Mouse (Mus musculus) midbrain, embryonic 10.5 days (tissue): ENCODE data around the gene Mpzl3. TPM values are rescaled to one million over a fixed set of nuclear protein-coding genes. Genes with fewer than 3 reads are reported as not detected.

Source experiments
- DNase-seq: peaks from one replicate; pipeline ENCODE4 v3.0.0-alpha.2; 2017; ENCODE audit warnings: low spot score
- H3K27ac ChIP-seq: fragments of 300-500 bp; sonication (generic); replicated peaks from 2 replicates; pipeline ENCODE4 v1.5.1; 2016; ENCODE audit warnings: mild to moderate bottlenecking
- H3K27me3 ChIP-seq: fragments of 300-500 bp; sonication (generic); 2 replicates; pipeline ENCODE4 v1.6.1; 2016; ENCODE audit warnings: low read depth, mild to moderate bottlenecking; ENCODE audit not compliant: poor library complexity, severe bottlenecking
- H3K36me3 ChIP-seq: fragments of 300-500 bp; sonication (generic); 2 replicates; pipeline ENCODE4 v1.6.1; 2016; ENCODE audit warnings: mild to moderate bottlenecking, moderate library complexity
- H3K4me1 ChIP-seq: fragments of 300-500 bp; sonication (generic); 2 replicates; pipeline ENCODE4 v1.6.1; 2016
- H3K4me3 ChIP-seq: fragments of 300-500 bp; sonication (generic); 2 replicates; pipeline ENCODE4 v1.5.1; 2016; ENCODE audit warnings: mild to moderate bottlenecking, moderate library complexity
- H3K9me3 ChIP-seq: fragments of 300-500 bp; sonication (generic); replicated peaks from 2 replicates; pipeline ENCODE4 v1.6.1; 2016; ENCODE audit warnings: mild to moderate bottlenecking
- WGBS: fragments of 180-500 bp; shearing (Covaris S2); methylation state at CpG from one replicate; pipeline ENCODE4 v1.1.7; 2016; 5-methylcytosine and 5-hydroxymethylcytosine counted together
- polyA plus RNA-seq: library from polyadenylated mRNA; unstranded; fragments of >200 nt; fragmentation: Nextera tagmentation; extraction: Ambion mirVana; gene quantifications from 2 replicates; pipeline ENCODE4 v1.2.1, GENCODE M21; 2016

The Mpzl3 gene
- polyA plus RNA-seq, 1 experiment from 2014 or later: 2.4 TPM

DNA sequence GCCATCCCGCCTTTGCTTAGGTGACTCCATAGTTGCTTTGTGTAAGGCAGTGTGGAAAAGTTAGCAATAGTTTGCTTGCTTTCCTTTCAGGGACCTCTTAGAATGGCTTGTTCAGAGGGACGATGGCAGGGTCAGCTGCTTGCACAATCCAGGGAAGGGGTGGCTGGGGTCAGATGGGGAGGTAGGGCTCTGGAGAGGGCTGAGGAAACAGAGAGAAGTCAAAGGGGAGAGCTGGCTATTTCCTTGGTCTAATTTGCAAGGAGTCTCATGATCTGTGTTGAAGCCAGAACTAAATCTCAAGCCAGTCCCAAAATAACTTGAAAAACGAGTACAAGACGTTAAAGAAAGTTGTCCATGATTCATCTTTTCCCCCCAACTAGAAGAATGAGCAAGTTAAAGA lies 37.7 kb downstream of the Mpzl3 start:
- WGBS: 75% methylated on average over 4 of the region's 4 CpGs
- DNase-seq: no peak
- Histone ChIP-seq H3K4me3 (no peak overlapping the region), H3K27ac (no peak overlapping the region; the same call in 1 of the 2 replicates), H3K9me3 (no peaks in the 10 kb centered on the region), H3K36me3 (no peaks in the 10 kb centered on the region), H3K4me1 (no peaks in the 10 kb centered on the region), H3K27me3 (peaks cover 6% of the 10 kb centered on the region; the same call in 1 of the 2 replicates)

DNA sequence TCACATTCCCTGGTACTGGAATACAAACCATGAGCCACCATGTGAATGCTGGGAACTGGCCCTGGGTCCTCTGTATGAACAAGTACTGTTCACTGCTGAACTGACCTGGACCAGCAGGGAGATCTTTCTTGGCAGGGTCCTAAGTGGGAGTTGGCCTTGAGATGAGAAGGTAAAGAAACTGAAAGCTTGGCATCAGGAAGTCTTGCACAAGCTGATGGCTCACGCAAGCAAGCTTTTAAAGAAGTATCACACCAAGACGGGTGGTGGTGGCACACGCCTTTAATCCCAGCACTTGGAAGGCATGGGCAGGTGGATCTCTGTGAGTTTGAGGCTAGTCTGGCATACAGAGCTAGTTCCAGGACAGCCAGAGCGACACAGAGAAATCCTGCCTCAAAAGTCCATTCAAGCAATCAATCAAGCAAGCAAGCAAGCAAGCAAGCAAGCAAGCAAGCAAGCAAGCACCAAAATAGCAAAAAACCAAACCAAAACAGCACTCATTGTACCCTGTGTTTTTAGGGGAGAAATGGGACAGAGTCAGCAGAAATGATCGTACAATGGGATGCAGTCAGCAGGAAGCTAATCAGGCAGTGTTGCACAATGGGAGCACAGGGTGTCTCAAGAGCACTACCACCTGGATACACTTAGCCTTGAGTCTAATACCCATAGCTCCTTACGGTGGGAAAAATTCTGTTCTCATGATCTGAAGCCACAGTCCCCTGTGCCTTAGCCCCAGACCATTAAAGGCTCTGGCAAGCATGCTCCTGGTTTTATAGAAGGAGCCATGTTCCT lies 40.4 kb downstream of the Mpzl3 start:
- no peaks in the 10 kb centered on the region for H3K36me3 ChIP-seq
- H3K4me1 ChIP-seq: no peaks in the 10 kb centered on the region
- DNase-seq: no peak
- no peak overlapping the region for H3K4me3 ChIP-seq
- peaks cover 6% of the 10 kb centered on the region; the same call in 1 of the 2 replicates for H3K27me3 ChIP-seq
- no peak overlapping the region for H3K27ac ChIP-seq
- WGBS: 85% methylated on average over 6 of the region's 6 CpGs
- no peaks in the 10 kb centered on the region for H3K9me3 ChIP-seq

DNA sequence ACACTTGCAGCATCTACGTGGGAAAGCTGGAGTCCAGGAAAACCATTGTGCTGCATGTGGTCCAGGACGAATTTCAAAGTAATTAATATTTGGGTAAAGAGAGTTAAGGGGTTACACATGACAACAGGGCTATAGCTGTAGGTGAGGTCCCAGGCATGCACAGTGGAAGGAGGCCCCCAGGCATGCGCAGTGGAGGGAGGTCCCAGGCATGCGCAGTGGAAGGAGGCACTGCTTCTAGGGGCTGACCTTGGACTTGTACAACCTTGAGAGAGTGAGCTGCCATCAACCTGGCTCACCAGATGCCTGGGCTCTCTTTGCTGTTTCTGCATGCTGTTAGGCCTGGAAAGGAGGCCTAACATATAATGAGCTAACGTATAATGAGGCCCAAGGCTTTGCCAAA lies 42.9 kb downstream of the Mpzl3 start:
- H3K4me3 ChIP-seq: no peak overlapping the region
- 87% methylated on average over 5 of the region's 5 CpGs for WGBS
- H3K27ac ChIP-seq: no peak overlapping the region
- peaks cover under 1% of the 10 kb centered on the region; the same call in 1 of the 2 replicates for H3K4me1 ChIP-seq
- no peak for DNase-seq
- no peaks in the 10 kb centered on the region for H3K36me3 ChIP-seq
- H3K9me3 ChIP-seq: no peaks in the 10 kb centered on the region
- peaks cover 6% of the 10 kb centered on the region; the same call in 1 of the 2 replicates for H3K27me3 ChIP-seq

DNA sequence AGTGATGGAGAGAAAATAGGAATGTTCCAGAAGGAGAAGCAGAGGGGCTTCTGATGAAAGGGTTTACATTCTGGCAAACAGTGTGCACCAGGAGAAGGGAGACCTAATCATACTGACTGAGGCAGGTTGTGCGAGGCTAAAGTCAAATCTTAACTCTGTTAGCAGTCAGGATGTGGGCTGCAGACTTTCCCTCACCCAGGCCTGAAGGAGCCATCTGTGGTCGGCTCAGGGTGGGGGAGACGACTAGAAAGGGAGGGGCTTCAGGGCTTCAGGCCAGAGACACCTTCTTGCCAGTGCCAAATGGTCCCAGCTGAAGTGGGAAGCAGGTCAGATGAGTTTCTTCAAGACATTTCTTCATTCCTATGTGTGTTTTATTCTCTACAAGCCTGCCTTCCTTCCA lies 43.4 kb downstream of the Mpzl3 start:
- Histone ChIP-seq H3K27me3 (peaks cover 6% of the 10 kb centered on the region; the same call in 1 of the 2 replicates), H3K4me3 (no peak overlapping the region), H3K27ac (no peak overlapping the region), H3K4me1 (peaks cover 4% of the 10 kb centered on the region), H3K36me3 (no peaks in the 10 kb centered on the region), H3K9me3 (no peaks in the 10 kb centered on the region)
- WGBS: 58% methylated on average over 3 of the region's 3 CpGs
- no peak for DNase-seq

DNA sequence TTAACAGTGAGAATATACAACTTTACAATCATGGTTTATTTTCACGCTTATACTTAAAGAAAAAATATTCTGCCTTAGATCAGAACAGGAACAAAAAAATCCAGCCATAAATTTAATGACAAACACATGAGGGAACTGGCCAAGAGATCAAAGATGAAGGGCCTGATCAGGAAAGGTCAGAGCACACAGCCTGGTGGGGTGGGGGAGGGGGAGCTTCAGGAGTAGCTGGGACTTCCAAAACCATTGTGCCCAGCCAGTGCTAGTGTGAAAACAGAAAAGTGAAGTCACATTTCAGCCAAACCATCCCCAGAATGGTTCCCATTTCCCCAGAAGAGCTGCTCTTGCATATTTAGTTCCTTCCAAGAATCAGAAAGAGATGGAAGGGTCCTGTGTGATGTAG lies 47.5 kb downstream of the Mpzl3 start:
- Histone ChIP-seq H3K36me3 (no peaks in the 10 kb centered on the region), H3K4me3 (no peak overlapping the region), H3K4me1 (peaks cover 4% of the 10 kb centered on the region), H3K9me3 (no peaks in the 10 kb centered on the region), H3K27ac (no peak overlapping the region), H3K27me3 (no peaks in the 10 kb centered on the region)
- DNase-seq: no peak
- 91% methylated on average over 1 of the region's 1 CpGs for WGBS

DNA sequence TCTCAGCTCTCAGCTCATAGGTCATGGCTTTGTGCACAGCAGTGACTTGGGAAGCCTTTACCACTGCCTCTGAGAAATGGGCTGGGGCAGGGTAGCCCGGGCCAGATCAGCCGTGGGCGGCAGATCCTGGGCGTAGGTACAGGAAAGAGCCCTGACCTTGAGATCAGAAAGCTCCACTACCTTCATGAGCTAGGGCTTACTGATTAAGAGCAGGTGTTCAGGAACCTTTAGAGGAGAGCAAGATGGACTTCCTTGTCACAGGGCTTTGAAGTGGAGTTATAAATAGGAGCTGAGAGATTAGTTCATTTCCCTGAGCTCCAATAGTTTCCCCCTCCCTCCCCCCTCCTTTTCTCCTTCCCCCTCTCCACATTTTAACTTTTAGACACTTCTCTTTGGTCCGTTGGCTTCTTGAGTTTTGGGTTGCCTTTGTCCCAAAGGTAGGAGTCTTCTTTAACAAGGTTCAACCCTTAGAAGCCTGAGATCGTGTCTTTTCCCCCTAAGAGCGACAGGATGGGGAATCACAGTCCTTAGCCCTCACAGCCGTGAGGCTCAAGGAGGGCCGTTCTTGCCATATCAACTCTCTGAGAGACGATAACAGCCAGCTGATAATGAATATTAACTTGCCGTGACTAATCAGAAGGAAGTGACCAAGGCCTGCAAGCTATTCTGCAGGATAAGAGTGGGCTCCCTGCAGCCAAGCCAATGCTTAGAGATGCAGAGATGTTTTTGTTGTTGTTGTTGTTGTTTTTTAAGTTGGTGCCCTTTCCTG lies 48.4 kb downstream of the Mpzl3 start:
- H3K4me3 ChIP-seq: no peak overlapping the region
- H3K27ac ChIP-seq: no peak overlapping the region
- no peaks in the 10 kb centered on the region for H3K36me3 ChIP-seq
- no peaks in the 10 kb centered on the region for H3K27me3 ChIP-seq
- H3K4me1 ChIP-seq: peaks cover 4% of the 10 kb centered on the region
- no peak for DNase-seq
- WGBS: 81% methylated on average over 11 of the region's 11 CpGs
- no peaks in the 10 kb centered on the region for H3K9me3 ChIP-seq

DNA sequence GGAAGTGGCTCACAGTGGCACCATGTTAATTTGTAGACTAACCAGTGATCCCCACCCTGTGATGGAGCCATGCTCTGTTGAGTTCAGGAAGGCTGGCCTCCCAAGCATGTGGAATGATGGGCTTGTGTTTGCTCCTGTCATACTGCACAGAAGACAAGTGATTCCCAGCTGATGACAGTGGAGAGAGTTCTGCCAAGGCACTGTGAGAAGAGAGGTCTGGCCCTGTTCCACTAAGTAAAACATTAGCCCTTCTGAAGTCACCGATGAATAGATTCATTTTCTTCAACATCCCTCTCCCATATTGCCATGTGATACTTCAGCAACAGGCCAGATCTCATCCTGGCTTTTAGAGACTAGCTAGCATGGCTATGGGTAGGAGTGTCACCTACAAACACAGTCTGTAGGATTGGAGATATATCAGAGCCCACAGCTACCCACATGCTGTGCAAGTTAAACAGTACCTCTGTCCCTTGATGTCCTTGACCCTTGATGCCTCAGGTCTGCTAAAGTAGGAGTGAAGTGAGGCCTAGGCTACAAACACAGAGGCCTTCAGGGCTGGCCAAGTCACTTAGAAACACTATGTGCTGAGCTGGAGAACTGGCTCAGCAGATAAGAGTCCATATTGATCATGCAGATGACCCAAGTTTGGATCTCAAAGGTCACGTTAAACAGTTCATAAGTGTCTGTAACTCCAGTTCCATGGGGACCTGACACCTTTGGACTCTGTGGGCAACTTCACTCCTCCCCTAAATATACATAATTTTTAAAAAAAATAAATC lies 50.8 kb downstream of the Mpzl3 start:
- H3K4me3 ChIP-seq: no peak overlapping the region
- H3K27ac ChIP-seq: no peak overlapping the region
- DNase-seq: no peak
- no peaks in the 10 kb centered on the region for H3K36me3 ChIP-seq
- H3K9me3 ChIP-seq: no peaks in the 10 kb centered on the region
- no peaks in the 10 kb centered on the region for H3K27me3 ChIP-seq
- 90% methylated on average over 2 of the region's 2 CpGs for WGBS
- peaks cover 4% of the 10 kb centered on the region for H3K4me1 ChIP-seq

DNA sequence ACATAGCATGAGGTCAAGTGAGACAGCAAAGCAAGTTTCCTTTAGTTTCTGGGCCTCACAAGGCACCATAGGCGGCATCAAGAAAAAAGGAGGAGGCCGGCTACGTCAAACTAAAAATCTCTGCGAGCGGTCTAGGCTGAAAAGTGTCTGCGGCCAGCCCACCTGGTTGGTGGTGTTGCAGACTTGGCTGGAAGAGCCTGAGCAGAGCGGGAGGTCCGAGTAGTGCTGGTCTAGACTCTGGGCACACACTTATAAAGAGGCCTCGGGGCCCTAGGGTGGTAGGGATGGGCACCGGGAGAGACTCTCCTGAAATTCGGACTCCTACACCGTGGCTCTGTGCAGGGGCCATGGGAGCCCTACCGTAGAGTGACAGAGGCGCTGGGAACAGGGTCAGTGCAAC lies 60.7 kb downstream of the Mpzl3 start:
- peak; percentile 64 for DNase-seq
- 5% methylated on average over 14 of the region's 14 CpGs for WGBS
- Histone ChIP-seq H3K36me3 (no peaks in the 10 kb centered on the region), H3K27me3 (peaks cover 32% of the 10 kb centered on the region), H3K9me3 (no peaks in the 10 kb centered on the region), H3K4me1 (peaks cover 24% of the 10 kb centered on the region), H3K27ac (peak overlapping the region; percentile 81), H3K4me3 (peak overlapping the region; percentile 52)

DNA sequence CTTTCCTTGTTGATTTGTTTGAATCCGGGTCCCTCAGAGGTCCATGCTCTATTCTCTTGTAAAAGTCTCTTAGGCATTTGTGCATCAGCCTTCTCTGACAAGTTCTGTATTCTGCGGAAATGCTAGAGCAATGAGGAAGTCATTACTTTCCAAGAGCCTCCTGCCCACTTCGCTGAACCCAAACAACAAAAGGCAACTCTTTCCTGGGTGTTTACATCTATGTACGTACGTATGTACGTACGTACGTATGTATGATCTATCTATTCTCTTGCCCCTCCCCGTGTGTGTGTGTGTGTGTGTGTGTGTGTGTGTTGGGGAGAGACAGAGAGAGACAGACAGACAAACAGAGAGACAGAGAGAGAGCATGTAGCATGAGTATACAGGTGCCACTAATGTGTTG lies 61.8 kb downstream of the Mpzl3 start:
- H3K27me3 ChIP-seq: peaks cover 43% of the 10 kb centered on the region
- H3K27ac ChIP-seq: no peak overlapping the region
- WGBS: 73% methylated on average over 9 of the region's 9 CpGs
- peaks cover 25% of the 10 kb centered on the region for H3K4me1 ChIP-seq
- no peaks in the 10 kb centered on the region for H3K9me3 ChIP-seq
- no peak overlapping the region for H3K4me3 ChIP-seq
- H3K36me3 ChIP-seq: no peaks in the 10 kb centered on the region
- DNase-seq: no peak

DNA sequence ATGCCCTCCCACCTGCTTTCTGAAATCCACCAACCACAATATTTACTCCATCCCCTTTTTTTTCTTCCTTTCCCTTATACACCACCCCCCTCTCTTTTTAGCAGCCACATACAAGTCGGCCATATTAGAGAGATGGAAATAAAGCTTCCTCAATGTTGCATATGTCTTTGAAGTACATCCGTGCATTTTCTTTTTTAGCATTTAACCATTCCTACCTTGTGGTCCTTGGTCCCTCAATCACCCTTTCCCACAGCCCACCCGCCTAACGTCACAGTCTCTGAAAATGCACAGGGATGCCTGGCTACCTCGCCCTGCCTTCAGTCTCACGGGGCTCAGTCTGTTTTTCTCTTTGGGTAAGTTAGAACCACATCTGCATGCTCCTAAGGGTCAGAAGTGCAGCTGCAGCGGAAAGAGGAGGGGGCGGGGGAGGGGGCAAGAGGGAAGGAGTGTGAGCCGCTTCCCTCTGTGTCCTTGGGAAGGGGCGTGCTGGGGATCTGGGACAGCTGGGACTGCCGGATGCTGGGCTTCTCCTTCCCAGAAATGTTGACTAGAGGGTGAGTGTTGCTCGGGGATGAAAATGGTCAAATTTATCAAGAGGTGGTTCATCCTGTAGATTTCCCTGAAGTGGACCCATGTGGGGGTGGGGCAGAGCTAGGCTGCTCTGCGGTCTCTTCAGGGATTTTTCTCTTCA lies 62.9 kb downstream of the Mpzl3 start, which contains the start of gene Scn2b:
TSS of gene Scn2b (plus strand) at position 42 of the 691 bp plus-strand sequence.
- peaks cover 48% of the 10 kb centered on the region for H3K27me3 ChIP-seq
- under 1% methylated on average over 13 of the region's 13 CpGs for WGBS
- H3K9me3 ChIP-seq: no peaks in the 10 kb centered on the region
- peak; percentile 31 for DNase-seq
- peak within 1 kb of the TSS; percentile 60 for H3K4me3 ChIP-seq
- H3K36me3 ChIP-seq: no peaks in the 10 kb centered on the region
- peak within 1 kb of the TSS; percentile 86 for H3K27ac ChIP-seq
- peaks cover 32% of the 10 kb centered on the region for H3K4me1 ChIP-seq

DNA sequence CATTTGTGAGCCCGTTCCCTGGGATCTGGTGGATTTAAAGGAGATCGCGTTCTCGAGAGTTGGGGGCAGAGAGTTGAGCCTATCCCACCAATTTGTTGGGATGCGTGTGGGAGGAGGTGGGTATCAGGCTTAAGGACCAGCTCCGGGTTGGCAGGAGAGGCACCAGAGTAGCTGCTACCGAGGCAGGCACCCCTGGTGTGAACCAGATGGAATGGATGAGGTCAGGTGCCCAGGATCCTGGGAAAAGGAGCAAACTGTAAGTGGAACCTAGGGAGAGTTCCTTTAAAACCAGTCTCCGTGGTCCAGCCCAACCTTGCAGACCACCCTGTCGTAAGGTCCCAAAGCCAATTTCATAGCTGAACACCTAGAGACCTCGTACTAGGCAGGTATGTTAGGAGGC lies 63.6 kb downstream of the Mpzl3 start:
- no peaks in the 10 kb centered on the region for H3K36me3 ChIP-seq
- DNase-seq: no peak
- peaks cover 48% of the 10 kb centered on the region for H3K27me3 ChIP-seq
- peak overlapping the region; percentile 86 for H3K27ac ChIP-seq
- H3K4me3 ChIP-seq: peak overlapping the region; percentile 60
- 31% methylated on average over 10 of the region's 10 CpGs for WGBS
- peaks cover 32% of the 10 kb centered on the region for H3K4me1 ChIP-seq
- H3K9me3 ChIP-seq: no peaks in the 10 kb centered on the region

DNA sequence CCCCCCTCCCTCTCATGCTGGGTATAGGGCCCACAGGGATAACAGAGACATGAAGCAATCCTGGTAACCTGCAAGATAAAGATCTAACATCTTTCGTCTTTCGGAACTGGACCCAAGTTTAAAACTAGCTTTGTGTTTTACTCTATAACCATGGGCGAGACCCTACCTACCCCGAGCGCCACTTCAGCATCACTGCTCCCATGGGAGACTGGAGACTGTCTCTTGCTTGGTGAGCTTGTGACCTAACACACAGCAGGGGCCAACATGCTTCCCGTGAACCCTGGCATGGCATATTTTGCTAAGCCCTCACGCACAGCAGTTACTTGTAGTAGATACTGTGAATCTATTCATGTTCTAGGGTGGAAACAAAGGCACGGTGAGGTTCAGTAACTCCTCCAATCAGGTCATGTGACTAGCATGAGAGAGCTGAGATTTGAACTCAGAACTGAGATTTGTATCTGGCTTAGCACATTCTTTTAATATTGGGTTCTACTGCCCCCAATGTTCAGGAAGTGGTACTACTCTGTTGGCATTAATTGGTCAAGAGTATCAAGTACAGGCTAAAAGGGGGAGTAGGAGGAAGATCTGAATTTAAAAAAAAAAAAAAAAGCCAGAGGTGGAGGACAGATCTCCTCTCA lies 64.4 kb downstream of the Mpzl3 start:
- Histone ChIP-seq H3K4me3 (no peak overlapping the region), H3K4me1 (peaks cover 32% of the 10 kb centered on the region), H3K36me3 (no peaks in the 10 kb centered on the region), H3K27me3 (peaks cover 48% of the 10 kb centered on the region), H3K27ac (no peak overlapping the region), H3K9me3 (no peaks in the 10 kb centered on the region)
- 96% methylated on average over 8 of the region's 8 CpGs for WGBS
- DNase-seq: no peak
